Mouse (Mus musculus) olfactory bulb, adult 2 months (tissue): ENCODE results near the gene Hvcn1.

ENCODE experiments used
- CTCF ChIP-seq: fragments of 200-500 bp; IDR thresholded peaks from 2 replicates; pipeline ENCODE4 v1.5.1; 2012; ENCODE audit warnings: low read depth, mild to moderate bottlenecking, low read length, moderate library complexity; ENCODE audit not compliant: insufficient read depth
- POLR2A ChIP-seq: fragments of 200-500 bp; IDR thresholded peaks from 2 replicates; pipeline ENCODE4 v1.6.1; 2012; ENCODE audit warnings: mild to moderate bottlenecking, low read depth, low read length, moderate library complexity; ENCODE audit not compliant: insufficient read depth

DNA sequence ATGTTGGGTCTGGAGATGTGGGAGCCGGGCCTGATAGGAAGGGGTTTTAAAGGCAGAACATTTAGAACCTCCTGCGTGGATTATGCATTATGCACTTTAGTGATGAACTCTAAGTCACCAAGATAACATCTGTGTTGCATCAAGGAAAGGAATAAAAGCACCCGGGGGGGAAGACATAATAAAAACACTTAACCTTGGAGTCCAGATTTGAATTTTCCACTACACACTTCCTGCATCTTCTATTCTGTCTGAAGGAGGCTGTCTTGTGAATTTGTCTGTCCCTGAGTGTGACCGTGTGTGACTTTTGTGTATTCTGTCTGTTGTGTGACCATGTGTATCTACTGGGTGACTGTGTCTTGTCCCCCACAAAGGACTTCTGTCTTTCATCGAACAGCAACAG, 25.4 kb downstream of the Hvcn1 start:
- TF ChIP-seq CTCF = no peak
- no peak for TF ChIP-seq POLR2A
